Mouse (Mus musculus) macrophage (primary cell): Measurements from ENCODE around the gene Pdhx. TPM values are rescaled to one million over a fixed set of nuclear protein-coding genes. Genes with fewer than 3 reads are reported as not detected.

Experiments used
- H3K27ac ChIP-seq: fragments of 350-480 bp; formaldehyde crosslinking; 2 replicates; pipeline ENCODE4 v1.9.0; 2021
- H3K36me3 ChIP-seq: fragments of 350-480 bp; formaldehyde crosslinking; 2 replicates; pipeline ENCODE4 v1.9.0; 2021; ENCODE audit errors: inconsistent target
- H3K4me3 ChIP-seq: fragments of 350-480 bp; formaldehyde crosslinking; 2 replicates; pipeline ENCODE4 v1.9.0; 2021; ENCODE audit errors: inconsistent target
- H3K79me2 ChIP-seq: fragments of 350-480 bp; formaldehyde crosslinking; 2 replicates; pipeline ENCODE4 v1.9.0; 2021; ENCODE audit errors: inconsistent target
- WGBS: methylation state at CpG from one replicate; pipeline ENCODE4 v1.1.7; 2026; ENCODE audit warnings: inconsistent platforms; ENCODE audit not compliant: missing documents; 5-methylcytosine and 5-hydroxymethylcytosine counted together
- polyA plus RNA-seq: library from polyadenylated mRNA; stranded (reverse); fragments of 250-400 nt; gene quantifications from 3 replicates; pipeline ENCODE4 v1.2.4, GENCODE M21; 2018; ENCODE audit warnings: inconsistent platforms
- total RNA-seq, 78 experiments: library from RNA; depleted of rRNA; stranded (reverse); fragments of 250-400 nt; gene quantifications; 1 replicate in 9 of 78; 2 replicates in 24 of 78; 3 replicates in 43 of 78; 4 replicates in 2 of 78; pipeline ENCODE4 v1.2.4; 2018; ENCODE audit warnings: inconsistent platforms in 56 of 78

Pdhx gene
- 10 to 100 TPM in 25 of 26 experiments, 1 to 10 TPM in 1; 8.3 to 34.9 (median 25.5) TPM for total RNA-seq (2018; cell fraction: chromatin; rRNA removed)
- total RNA-seq (2018; cell fraction: cytosol; rRNA removed): 10 to 100 TPM in 25 of 26 experiments, 1 to 10 TPM in 1; 9.2 to 16.9 (median 13.1) TPM
- total RNA-seq (2018; cell fraction: nucleus; rRNA removed): 10 to 100 TPM in 25 of 26 experiments, 1 to 10 TPM in 1; 9.0 to 32.3 (median 20.0) TPM
- polyA plus RNA-seq: 11.4 to 17.7 TPM (median 17.0 TPM) in 3 replicates

- H3K4me3 ChIP-seq: peak within 1 kb of the TSS; percentile 98
- peaks cover 82% of the 10 kb centered on the region for H3K79me2 ChIP-seq
- peak within 1 kb of the TSS; percentile 57 for H3K27ac ChIP-seq
- no peaks in the 10 kb centered on the region for H3K36me3 ChIP-seq
- under 1% methylated on average over 53 of the region's 55 CpGs for WGBS
Observed at GRCm38 (mm10) chr2:103073219-103073982, at the start of gene Pdhx, which contains the start of gene Apip. Gene Pdhx (minus strand): TSS chr2:103073513. Gene Apip (plus strand): TSS chr2:103073675.

- no peaks in the 10 kb centered on the region for H3K36me3 ChIP-seq
- WGBS: 60% methylated on average over 7 of the region's 7 CpGs
- no peak overlapping the region for H3K27ac ChIP-seq
- H3K4me3 ChIP-seq: no peak overlapping the region
- no peaks in the 10 kb centered on the region for H3K79me2 ChIP-seq
Observed at GRCm38 (mm10) chr2:103119197-103119854, 46.0 kb upstream of the Pdhx start.

GRCm38 (mm10) chr2:103118324-103119196 is 45.2 kb upstream of the Pdhx start:
- Histone ChIP-seq H3K79me2 (no peaks in the 10 kb centered on the region), H3K4me3 (no peak overlapping the region), H3K36me3 (no peaks in the 10 kb centered on the region), H3K27ac (no peak overlapping the region)
- WGBS: 85% methylated on average over 6 of the region's 6 CpGs

- Histone ChIP-seq H3K36me3 (no peaks in the 10 kb centered on the region), H3K4me3 (no peak overlapping the region), H3K27ac (no peak overlapping the region), H3K79me2 (no peaks in the 10 kb centered on the region)
- WGBS: 96% methylated on average over 5 of the region's 5 CpGs
Observed at GRCm38 (mm10) chr2:103117212-103117611, 43.9 kb upstream of the Pdhx start.

- Histone ChIP-seq H3K27ac (no peak overlapping the region), H3K36me3 (no peaks in the 10 kb centered on the region), H3K79me2 (no peaks in the 10 kb centered on the region), H3K4me3 (no peak overlapping the region)
- 90% methylated on average over 8 of the region's 8 CpGs for WGBS
Observed at GRCm38 (mm10) chr2:103111669-103112068, 38.4 kb upstream of the Pdhx start.

- Histone ChIP-seq H3K4me3 (no peak overlapping the region), H3K27ac (no peak overlapping the region), H3K79me2 (no peaks in the 10 kb centered on the region), H3K36me3 (no peaks in the 10 kb centered on the region)
- WGBS: 100% methylated on average over 2 of the region's 2 CpGs
Observed at GRCm38 (mm10) chr2:103106172-103106571, 32.9 kb upstream of the Pdhx start.

GRCm38 (mm10) chr2:103102595-103102994 is 29.3 kb upstream of the Pdhx start:
- Histone ChIP-seq H3K27ac (no peak overlapping the region), H3K36me3 (no peaks in the 10 kb centered on the region), H3K79me2 (no peaks in the 10 kb centered on the region), H3K4me3 (no peak overlapping the region)
- 94% methylated on average over 5 of the region's 5 CpGs for WGBS

GRCm38 (mm10) chr2:103089521-103089920 is 16.2 kb upstream of the Pdhx start:
- no peak overlapping the region for H3K27ac ChIP-seq
- WGBS: 94% methylated on average over 6 of the region's 6 CpGs
- H3K79me2 ChIP-seq: no peaks in the 10 kb centered on the region
- peaks cover 29% of the 10 kb centered on the region for H3K36me3 ChIP-seq
- H3K4me3 ChIP-seq: no peak overlapping the region

GRCm38 (mm10) chr2:103088099-103088498 is 14.8 kb upstream of the Pdhx start:
- Histone ChIP-seq H3K27ac (no peak overlapping the region), H3K36me3 (peaks cover 18% of the 10 kb centered on the region), H3K4me3 (no peak overlapping the region), H3K79me2 (no peaks in the 10 kb centered on the region)
- WGBS: 85% methylated on average over 4 of the region's 4 CpGs

GRCm38 (mm10) chr2:103086432-103086831 is 13.1 kb upstream of the Pdhx start:
- Histone ChIP-seq H3K36me3 (peaks cover 18% of the 10 kb centered on the region), H3K27ac (no peak overlapping the region), H3K4me3 (no peak overlapping the region), H3K79me2 (no peaks in the 10 kb centered on the region)
- 0% methylated on average over 1 of the region's 1 CpGs for WGBS

- H3K36me3 ChIP-seq: peaks cover 18% of the 10 kb centered on the region
- 83% methylated on average over 10 of the region's 10 CpGs for WGBS
- H3K4me3 ChIP-seq: no peak overlapping the region
- H3K79me2 ChIP-seq: no peaks in the 10 kb centered on the region
- H3K27ac ChIP-seq: no peak overlapping the region
Observed at GRCm38 (mm10) chr2:103085633-103086032, 12.3 kb upstream of the Pdhx start.

- Histone ChIP-seq H3K4me3 (no peak overlapping the region), H3K36me3 (peaks cover 17% of the 10 kb centered on the region), H3K27ac (no peak overlapping the region), H3K79me2 (no peaks in the 10 kb centered on the region)
- WGBS: 60% methylated on average over 5 of the region's 5 CpGs
Observed at GRCm38 (mm10) chr2:103084451-103084850, 11.1 kb upstream of the Pdhx start.

- H3K36me3 ChIP-seq: peaks cover 5% of the 10 kb centered on the region; the same call in 1 of the 2 replicates
- no peak overlapping the region for H3K27ac ChIP-seq
- H3K79me2 ChIP-seq: no peaks in the 10 kb centered on the region
- WGBS: 92% methylated on average over 7 of the region's 7 CpGs
- H3K4me3 ChIP-seq: no peak overlapping the region
Observed at GRCm38 (mm10) chr2:103082853-103083252, 9.5 kb upstream of the Pdhx start.

GRCm38 (mm10) chr2:103081706-103082105 is 8.4 kb upstream of the Pdhx start:
- WGBS: 86% methylated on average over 5 of the region's 5 CpGs
- H3K79me2 ChIP-seq: peaks cover 8% of the 10 kb centered on the region; the same call in 1 of the 2 replicates
- no peaks in the 10 kb centered on the region for H3K36me3 ChIP-seq
- no peak overlapping the region for H3K4me3 ChIP-seq
- no peak overlapping the region for H3K27ac ChIP-seq
